Comparison of ENCODE assay signal across 8 mouse cellular contexts in the genomic region with DNA sequence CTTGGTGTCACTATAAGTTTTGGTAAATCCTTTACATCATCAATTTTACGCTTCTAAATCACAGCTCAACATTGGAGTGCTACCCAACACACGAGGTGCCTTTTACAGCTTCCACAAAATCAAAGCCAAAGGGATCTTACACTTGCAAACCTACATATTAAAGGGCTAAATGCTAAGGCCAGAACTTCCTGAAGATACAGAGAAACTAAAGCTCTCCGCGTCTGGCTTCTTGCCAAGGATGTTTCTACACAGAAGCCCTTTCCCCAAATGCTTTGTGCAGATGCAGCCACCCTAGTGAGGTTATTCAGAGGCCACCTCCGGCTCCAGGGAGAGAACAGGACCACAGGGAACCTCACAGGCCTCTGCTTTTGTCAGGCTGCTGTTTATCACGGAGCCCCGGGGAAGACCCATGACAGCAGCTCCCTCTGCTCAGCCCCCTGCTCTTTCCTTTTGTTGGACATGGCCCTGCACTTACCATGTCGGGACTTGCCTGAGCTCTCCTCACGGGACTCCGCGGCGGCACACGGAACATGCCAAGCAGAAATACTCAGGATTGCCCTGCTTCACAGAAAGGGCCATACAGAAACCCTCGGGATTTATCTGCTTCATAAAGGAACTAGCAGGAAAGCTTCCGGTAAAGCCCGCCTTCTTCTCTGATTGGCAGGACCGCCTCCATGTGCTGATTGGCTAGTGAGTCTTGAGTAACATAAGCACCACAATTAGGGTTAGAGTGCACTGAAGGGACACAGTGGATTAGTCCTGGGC. TPM values are rescaled to one million over a fixed set of nuclear protein-coding genes. Genes with fewer than 3 reads are reported as not detected.
DNase-seq lines count a peak whose midpoint lies in the region; ATAC-seq and TF ChIP-seq lines count a peak whose summit lies in the region.
"Not testable (repeated sequence)": the region's sequence is repeated elsewhere in the genome, so short reads cannot be mapped to it uniquely, and the experiment has no call there.

3300002I08Rik (minus strand) TSS at position 653 of the 765 bp plus-strand sequence.

- H3K9me3 ChIP-seq in E14TG2a.4 (ENCODE audit: low read length); forebrain, embryonic 14.5 days (replicated peaks; ENCODE audit: control insufficient read depth, low read length); liver, embryonic 15.5 days (replicated peaks); neural tube, embryonic 11.5 days (ENCODE audit: control insufficient read depth, low read length); stomach, embryonic 16.5 days (replicated peaks; ENCODE audit: control insufficient read depth, low read length): not testable (repeated sequence)

- H3K4me1 ChIP-seq in E14TG2a.4 (replicated peaks; ENCODE audit: low read depth, low read length): peaks cover 12% of the 10 kb centered on the region; the same call in 1 of the 2 replicates
- not testable (repeated sequence) for H3K4me1 ChIP-seq in forebrain, embryonic 14.5 days (ENCODE audit: control insufficient read depth, insufficient read depth, low read length); liver, embryonic 15.5 days (replicated peaks); neural tube, embryonic 11.5 days (ENCODE audit: control insufficient read depth, insufficient read depth, low read length); stomach, embryonic 16.5 days (ENCODE audit: control insufficient read depth, insufficient read depth, low read length)

- H3K4me2 ChIP-seq in forebrain, embryonic 14.5 days (ENCODE audit: low read length): peak within 1 kb of the TSS; percentile 37
- H3K4me2 ChIP-seq in liver, embryonic 15.5 days: peak within 1 kb of the TSS; percentile 65
- H3K4me2 ChIP-seq in neural tube, embryonic 11.5 days (ENCODE audit: low read depth): peak within 1 kb of the TSS; percentile 38
- H3K4me2 ChIP-seq in stomach, embryonic 16.5 days (ENCODE audit: low read depth, low read length): peak within 1 kb of the TSS; percentile 56

- peak; percentile 95 for DNase-seq in forebrain, embryonic 14.5 days (ENCODE audit: low spot score)
- DNase-seq in heart, postnatal 10 days: peak; percentile 92 to 95
- DNase-seq in kidney, postnatal 4 days: peak; percentile 94
- DNase-seq in neural tube, embryonic 11.5 days (ENCODE audit: low spot score): peak; percentile 88

- under 1% methylated on average over 16 of the region's 17 CpGs for WGBS in forebrain, embryonic 14.5 days
- 3% methylated on average over 17 of the region's 17 CpGs for WGBS in liver, embryonic 15.5 days (ENCODE audit: insufficient replicate concordance)
- under 1% methylated on average over 15 of the region's 17 CpGs for WGBS in neural tube, embryonic 11.5 days
- WGBS in stomach, embryonic 16.5 days: under 1% methylated on average over 16 of the region's 17 CpGs

- H3K4me3 ChIP-seq in E14TG2a.4 (replicated peaks; ENCODE audit: low read length): peak within 1 kb of the TSS; percentile 84
- H3K4me3 ChIP-seq in forebrain, embryonic 14.5 days (ENCODE audit: low read depth, low read length): peak within 1 kb of the TSS; percentile 55
- H3K4me3 ChIP-seq in liver, embryonic 15.5 days (replicated peaks): peak within 1 kb of the TSS; percentile 62
- H3K4me3 ChIP-seq in neural tube, embryonic 11.5 days (ENCODE audit: low read depth, low read length): peak within 1 kb of the TSS; percentile 50
- peak within 1 kb of the TSS; percentile 76 for H3K4me3 ChIP-seq in stomach, embryonic 16.5 days (replicated peaks; ENCODE audit: low read length)

- ATAC-seq in cerebellum, adult (ENCODE audit: insufficient number of reproducible peaks, low FRiP score, low TSS enrichment): peak; percentile 100
- ATAC-seq in forebrain, embryonic 14.5 days: peak; percentile 99
- peak; percentile 93 for ATAC-seq in liver, embryonic 15.5 days (ENCODE audit: insufficient read depth)
- peak; percentile 98 for ATAC-seq in neural tube, embryonic 11.5 days (ENCODE audit: insufficient read depth, low FRiP score, low TSS enrichment)
- peak; percentile 98 for ATAC-seq in stomach, embryonic 16.5 days (ENCODE audit: insufficient read depth, low FRiP score)

- not testable (repeated sequence) for H3K27me3 ChIP-seq in E14TG2a.4 (ENCODE audit: insufficient read depth, low read length); forebrain, embryonic 14.5 days (replicated peaks; ENCODE audit: control insufficient read depth, insufficient read depth, low read length); liver, embryonic 15.5 days; neural tube, embryonic 11.5 days (ENCODE audit: control insufficient read depth, insufficient read depth, low read length); stomach, embryonic 16.5 days (ENCODE audit: control insufficient read depth, insufficient read depth, low read length)

- H3K9ac ChIP-seq in forebrain, embryonic 14.5 days (ENCODE audit: low read length): peak within 1 kb of the TSS; percentile 77
- peak within 1 kb of the TSS; percentile 46; the same call in 1 of the 2 replicates for H3K9ac ChIP-seq in liver, embryonic 15.5 days
- H3K9ac ChIP-seq in neural tube, embryonic 11.5 days (ENCODE audit: low read length): peak within 1 kb of the TSS; percentile 73
- peak within 1 kb of the TSS; percentile 84 for H3K9ac ChIP-seq in stomach, embryonic 16.5 days (ENCODE audit: low read length)

- H3K27ac ChIP-seq in forebrain, embryonic 14.5 days (ENCODE audit: low read depth, low read length): peak within 1 kb of the TSS; percentile 84
- H3K27ac ChIP-seq in liver, embryonic 15.5 days (replicated peaks): not testable (repeated sequence)
- H3K27ac ChIP-seq in neural tube, embryonic 11.5 days (ENCODE audit: low read depth, low read length): peak within 1 kb of the TSS; percentile 85
- H3K27ac ChIP-seq in stomach, embryonic 16.5 days (ENCODE audit: low read length): peak within 1 kb of the TSS; percentile 89

- TF ChIP-seq CTCF in E14TG2a.4 (conservative IDR thresholded peaks at IDR 0.05; ENCODE audit: low read length): not testable (repeated sequence)

- intact Hi-C loops in heart, postnatal 10 days (cut with DNase I): loop anchor here (5.0 kb wide), 1 partner anchor 50 kb away; no protein-coding TSS in a partner anchor

- not testable (repeated sequence) for H3K36me3 ChIP-seq in E14TG2a.4 (ENCODE audit: insufficient read depth, low read length); forebrain, embryonic 14.5 days (ENCODE audit: control insufficient read depth, insufficient read depth, low read length); liver, embryonic 15.5 days (replicated peaks); neural tube, embryonic 11.5 days (ENCODE audit: control insufficient read depth, insufficient read depth, low read length); stomach, embryonic 16.5 days (ENCODE audit: control insufficient read depth, insufficient read depth, low read length)

RNA-seq across cellular contexts. Expression of gene 3300002I08Rik, which starts in this region (rescaled TPM):
- 12.3 and 16.3 TPM in 2 replicates for polyA plus RNA-seq in forebrain, embryonic 14.5 days (2014; fragmentation: Nextera tagmentation; extraction: Ambion mirVana)
- total RNA-seq in heart, postnatal 10 days (2021): 1 to 10 TPM; 3.2 to 3.9 TPM
- 0.79 and 1.1 TPM in 2 replicates for polyA plus RNA-seq in liver, embryonic 15.5 days (2015; fragmentation: Nextera tagmentation; extraction: Ambion mirVana)
- polyA plus RNA-seq in neural tube, embryonic 11.5 days (2014; fragmentation: Nextera tagmentation; extraction: Ambion mirVana): 12.6 and 13.0 TPM in 2 replicates
- polyA plus RNA-seq in stomach, embryonic 16.5 days (2015; fragmentation: Nextera tagmentation; extraction: Ambion mirVana): 5.9 and 6.0 TPM in 2 replicates
